Mouse (Mus musculus) gastrocnemius, adult 2 months (tissue): Measurements from ENCODE around the gene Pask. TPM values are rescaled to one million over a fixed set of nuclear protein-coding genes. Genes with fewer than 3 reads are reported as not detected.
"Not testable (repeated sequence)": the region's sequence is repeated elsewhere in the genome, so short reads cannot be mapped to it uniquely, and the experiment has no call there.

Experiments used
- DNase-seq: peaks from one replicate; pipeline ENCODE4 v3.0.0; 2022
- H3K27ac ChIP-seq: fragments of 200-600 bp; 2 replicates; pipeline ENCODE4 v1.8.1; 2022; ENCODE audit warnings: mild to moderate bottlenecking
- H3K4me3 ChIP-seq: fragments of 200-600 bp; 2 replicates; pipeline ENCODE4 v1.8.1; 2022; ENCODE audit warnings: mild to moderate bottlenecking, moderate library complexity
- CTCF ChIP-seq: fragments of 200-600 bp; IDR thresholded peaks from 2 replicates; pipeline ENCODE4 v1.8.1; 2022; ENCODE audit warnings: antibody characterized with exemption, mild to moderate bottlenecking, moderate library complexity
- intact Hi-C: fragments of 180-260 bp; cut with DNase I; formaldehyde crosslinking; loops from one replicate; pipeline ENCODE4 v1.15.1; 2025
- total RNA-seq, 2 experiments: library from RNA; stranded (reverse); gene quantifications; 2 replicates each; pipeline ENCODE4 v1.2.3; 2021

Gene Pask
- total RNA-seq, 2 experiments from 2014 or later, result 0.13 to 0.20 TPM

DNA sequence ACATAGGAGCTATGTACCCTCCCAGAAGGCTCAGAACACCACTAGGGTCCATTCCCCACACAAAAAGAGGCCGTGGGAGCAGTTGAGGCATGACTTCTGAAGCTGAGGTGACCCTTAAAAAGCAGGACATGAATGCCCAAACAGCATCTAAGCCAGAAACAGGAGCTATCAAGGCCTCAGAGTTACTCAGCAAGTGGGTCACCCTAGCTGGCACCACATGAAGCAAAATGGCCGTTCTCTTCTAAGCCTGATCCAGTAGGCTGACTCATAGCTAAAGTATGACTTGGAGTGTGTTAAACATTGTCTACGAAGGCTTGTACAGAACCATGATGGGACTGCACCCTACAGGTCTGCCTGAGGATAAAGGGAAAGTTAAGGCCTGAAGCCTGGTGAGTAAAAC, 16.8 kb downstream of the Pask start:
- intact Hi-C loops, result no loop called here
- Histone ChIP-seq H3K27ac (no peak overlapping the region), H3K4me3 (no peak overlapping the region)
- DNase-seq, result no peak
- TF ChIP-seq CTCF, result no peak

DNA sequence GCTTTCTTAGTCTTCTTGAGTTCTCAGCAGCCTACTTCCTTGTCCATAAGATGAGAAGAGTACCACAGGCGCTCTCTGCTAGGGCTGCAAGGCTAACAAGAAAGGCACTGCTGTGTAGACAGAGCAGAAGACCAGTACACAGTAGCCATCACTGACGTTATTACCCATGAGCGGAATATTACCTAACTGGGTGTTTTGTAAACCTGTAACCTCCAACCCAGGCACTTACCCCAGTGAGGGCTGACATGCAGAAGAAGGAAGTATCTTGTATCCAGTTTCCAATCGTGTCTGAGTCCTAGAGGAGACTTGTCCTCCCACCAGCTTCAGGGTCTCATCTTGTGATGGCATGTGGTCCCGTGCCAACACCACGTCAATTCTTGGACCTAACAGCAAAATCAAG, 19.3 kb downstream of the Pask start:
- DNase-seq, result no peak
- H3K27ac ChIP-seq, result no peak overlapping the region
- no peak for TF ChIP-seq CTCF
- no peak overlapping the region for H3K4me3 ChIP-seq
- intact Hi-C loops, result no loop called here

GRCm38 (mm10) chr1:93305581-93306337, 37.5 kb downstream of the Pask start, which contains the start of gene Mterf4:
Gene Mterf4, minus strand, starts transcription at chr1:93305915.
- 0 out of 2 replicates have a peak, but pooled peaks have one; percentile 0 for TF ChIP-seq CTCF
- intact Hi-C loops, result loop anchor here (2.0 to 10.0 kb wide), 3 partner anchors 37 to 209 kb away; partner anchors contain the start of genes Farp2, Pask and Ppp1r7
- peak within 1 kb of the TSS; percentile 86 for H3K27ac ChIP-seq
- H3K4me3 ChIP-seq, result peak within 1 kb of the TSS; percentile 91
- peak; percentile 85 for DNase-seq

- no peak for TF ChIP-seq CTCF
- intact Hi-C loops, result loop anchor here (10.0 kb wide), 2 partner anchors 126 to 214 kb away; partner anchors contain the start of gene Farp2
Measured at GRCm38 (mm10) chr1:93300578-93300977, 42.7 kb downstream of the Pask start.

DNA sequence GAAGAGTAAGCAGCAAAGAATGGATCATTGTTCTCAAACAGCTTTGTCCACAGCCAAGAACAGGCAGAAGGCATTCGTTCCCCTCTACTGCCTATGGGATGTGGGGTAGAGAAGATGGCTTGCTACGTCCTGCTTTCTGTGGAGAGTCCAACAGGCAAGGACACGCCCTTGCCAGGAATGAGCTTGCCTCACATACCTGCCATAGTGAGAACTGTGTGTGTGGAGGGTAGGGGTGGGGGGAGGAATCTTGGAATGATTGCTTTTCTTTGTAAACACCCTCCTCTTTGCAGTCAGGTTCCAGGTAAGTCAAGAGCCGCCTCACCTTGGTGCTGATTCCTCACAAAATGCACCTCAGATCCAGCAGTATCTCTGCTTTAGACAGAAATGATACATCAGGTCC, 43.5 kb downstream of the Pask start:
- H3K27ac ChIP-seq, result no peak overlapping the region
- H3K4me3 ChIP-seq, result no peak overlapping the region
- intact Hi-C loops, result loop anchor here (10.0 kb wide), 2 partner anchors 125 to 215 kb away; partner anchors contain the start of gene Farp2
- no peak for DNase-seq
- no peak for TF ChIP-seq CTCF

More at GRCm38 (mm10) chr1:93300578-93300977, 42.7 kb downstream of the Pask start:
- H3K4me3 ChIP-seq, result no peak overlapping the region
- no peak for DNase-seq
- H3K27ac ChIP-seq, result no peak overlapping the region

DNA sequence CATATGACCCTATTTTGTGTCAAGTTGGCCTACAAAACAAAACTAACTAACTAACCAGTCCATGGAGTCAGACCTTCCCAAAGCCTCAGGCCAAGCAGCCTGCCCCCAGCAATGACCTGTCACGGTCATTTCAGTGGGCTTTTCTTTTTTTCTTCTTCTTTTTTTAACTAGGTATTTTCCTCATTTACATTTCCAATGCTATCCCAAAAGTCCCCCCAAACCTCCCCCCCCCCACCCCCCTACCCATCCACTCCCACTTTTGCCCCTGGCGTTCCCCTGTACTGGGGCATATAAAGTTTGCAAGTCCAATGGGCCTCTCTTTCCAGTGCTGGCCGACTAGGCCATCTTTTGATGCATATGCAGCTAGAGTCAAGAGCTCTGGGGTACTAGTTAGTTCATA, 48.8 kb downstream of the Pask start:
- H3K27ac ChIP-seq, DNase-seq, intact Hi-C loops, H3K4me3 ChIP-seq: not testable (repeated sequence)

DNA sequence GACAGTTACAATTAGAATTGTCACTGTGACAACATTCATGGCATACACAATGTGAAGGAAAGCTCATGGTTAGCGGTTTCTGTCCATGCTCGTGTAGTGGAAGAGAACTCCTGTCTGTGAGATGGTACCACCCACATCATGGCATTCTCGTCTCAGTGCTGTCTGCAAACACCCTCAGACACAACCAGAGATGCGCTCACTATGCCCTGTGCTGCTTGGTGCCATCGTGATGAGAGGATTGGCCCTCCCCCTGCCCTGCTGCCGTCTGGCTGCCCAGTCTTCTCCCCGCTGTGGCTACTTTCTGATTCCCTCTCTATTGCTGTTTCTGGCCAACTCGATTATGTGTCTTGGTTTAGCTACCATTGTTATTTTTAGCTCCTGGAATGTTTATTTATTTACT, 51.3 kb downstream of the Pask start:
- Histone ChIP-seq H3K27ac (no peak overlapping the region), H3K4me3 (no peak overlapping the region)
- no peak for TF ChIP-seq CTCF
- intact Hi-C loops, result no loop called here
- no peak for DNase-seq

DNA sequence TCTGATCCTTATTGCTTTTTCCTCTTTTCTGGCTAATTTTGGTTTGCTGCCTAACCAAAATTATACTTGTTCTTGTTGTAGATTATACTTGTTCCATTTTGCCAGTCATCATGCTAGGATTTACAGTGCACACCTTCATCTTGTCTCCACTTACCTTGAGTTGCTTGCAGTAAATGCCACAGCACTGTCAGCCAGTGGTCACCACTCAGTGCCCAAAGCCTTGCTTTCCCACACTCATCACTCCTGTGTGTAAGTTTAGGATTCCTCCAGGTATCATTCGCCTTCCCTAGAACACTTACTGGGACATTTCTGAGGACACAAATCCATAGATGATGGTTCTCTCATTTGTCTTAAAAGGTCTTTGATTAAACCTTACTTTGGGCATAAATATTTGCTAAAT, 51.7 kb downstream of the Pask start:
- Histone ChIP-seq H3K4me3 (no peak overlapping the region), H3K27ac (no peak overlapping the region)
- no peak for TF ChIP-seq CTCF
- DNase-seq, result no peak
- intact Hi-C loops, result no loop called here

DNA sequence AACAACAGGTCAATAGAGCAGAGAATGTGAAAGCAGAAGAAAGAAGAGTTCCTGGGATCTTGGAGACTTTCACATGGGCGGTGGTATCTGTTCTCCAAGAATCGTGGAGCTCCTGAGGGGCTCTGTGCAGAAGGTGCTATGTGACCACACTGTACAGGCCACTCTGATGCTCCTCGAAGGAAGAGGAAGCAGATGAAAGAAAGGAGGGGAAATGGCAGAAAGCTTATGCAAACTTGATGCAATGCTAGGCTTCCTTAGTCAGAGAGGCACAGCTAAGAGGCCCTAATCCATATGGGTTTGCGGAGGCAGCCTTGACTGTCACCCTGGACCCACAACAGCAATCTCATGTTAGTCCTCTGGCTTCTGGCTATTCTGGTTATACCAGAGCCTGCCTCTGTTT, 52.3 kb downstream of the Pask start:
- intact Hi-C loops, result no loop called here
- Histone ChIP-seq H3K27ac (no peak overlapping the region), H3K4me3 (no peak overlapping the region)
- no peak for TF ChIP-seq CTCF
- DNase-seq, result no peak

DNA sequence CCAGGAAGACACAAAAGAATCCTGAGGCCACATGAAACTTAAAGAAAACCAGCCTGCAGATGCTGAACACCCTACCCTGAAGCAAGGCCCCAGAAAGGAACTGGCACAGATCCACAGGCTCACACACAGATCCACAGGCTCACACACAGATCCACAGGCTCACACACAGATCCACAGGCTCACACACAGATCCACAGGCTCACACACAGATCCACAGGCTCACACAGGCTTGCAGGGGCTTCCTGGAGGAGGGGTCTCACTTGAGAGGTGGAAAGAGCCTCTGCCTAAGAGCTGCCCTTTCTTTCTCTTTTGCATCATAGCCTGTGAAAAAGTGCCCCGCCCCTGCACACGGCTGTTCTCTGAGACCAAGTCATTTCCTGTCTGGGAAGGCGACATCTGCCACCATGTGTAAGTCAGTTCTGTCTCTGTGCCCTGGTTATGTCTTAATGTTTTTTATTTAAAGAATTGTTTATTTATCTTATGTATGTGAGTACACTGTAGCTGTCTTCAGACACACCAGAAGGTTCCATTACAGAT, 53.5 kb downstream of the Pask start:
- no peak for DNase-seq
- H3K4me3 ChIP-seq, result no peak overlapping the region
- intact Hi-C loops, result no loop called here
- H3K27ac ChIP-seq, result no peak overlapping the region
- no peak for TF ChIP-seq CTCF

- no peak for TF ChIP-seq CTCF
- Histone ChIP-seq H3K4me3 (no peak overlapping the region), H3K27ac (no peak overlapping the region)
- no peak for DNase-seq
- intact Hi-C loops, result no loop called here
Measured at GRCm38 (mm10) chr1:93277041-93277440, 66.2 kb downstream of the Pask start.

GRCm38 (mm10) chr1:93275561-93275960, 67.7 kb downstream of the Pask start:
- intact Hi-C loops, result no loop called here

GRCm38 (mm10) chr1:93272409-93272821, 70.9 kb downstream of the Pask start:
- no peak for DNase-seq
- TF ChIP-seq CTCF, result no peak
- intact Hi-C loops, result no loop called here
- Histone ChIP-seq H3K27ac (no peak overlapping the region), H3K4me3 (no peak overlapping the region)

More at GRCm38 (mm10) chr1:93275561-93275960, 67.7 kb downstream of the Pask start:
- H3K4me3 ChIP-seq, result no peak overlapping the region
- no peak for DNase-seq
- H3K27ac ChIP-seq, result no peak overlapping the region
- no peak for TF ChIP-seq CTCF
